Mouse (Mus musculus) heart, adult 11 months (tissue): ENCODE measurements at regions not wholly inside any gene's neighbourhood (a gene's known extent, or its start where the extent isn't known, plus 50 kb on each side); places are given as distances from the start of the nearest gene placed in this dataset.
A peak's percentile ranks its signal among the peaks of the same experiment; 100 is the strongest.

ENCODE experiments used
- DNase-seq: peaks from one replicate; pipeline ENCODE4 v3.0.0; 2022

DNA sequence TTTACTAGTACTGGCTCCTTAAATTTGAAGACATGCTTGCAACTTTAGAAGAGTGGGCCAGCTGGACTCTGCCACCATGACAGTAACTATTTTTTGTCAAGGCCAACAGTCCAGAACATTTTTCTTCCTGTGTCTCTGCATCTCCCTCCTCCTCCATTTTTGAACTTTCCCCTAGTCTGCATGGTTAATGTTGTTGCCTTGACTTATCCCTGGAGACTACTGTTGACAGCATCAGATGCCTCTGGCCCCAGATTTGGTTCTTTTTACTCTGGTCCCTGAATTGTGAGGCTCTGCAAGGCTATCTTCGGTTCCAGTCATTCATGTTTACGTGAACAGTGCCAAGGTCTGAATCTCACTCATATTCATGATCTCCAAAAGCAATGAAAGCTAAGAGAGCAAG is 724.4 kb upstream of the 2610301B20Rik start:
- DNase-seq, result peak; percentile 94

DNA sequence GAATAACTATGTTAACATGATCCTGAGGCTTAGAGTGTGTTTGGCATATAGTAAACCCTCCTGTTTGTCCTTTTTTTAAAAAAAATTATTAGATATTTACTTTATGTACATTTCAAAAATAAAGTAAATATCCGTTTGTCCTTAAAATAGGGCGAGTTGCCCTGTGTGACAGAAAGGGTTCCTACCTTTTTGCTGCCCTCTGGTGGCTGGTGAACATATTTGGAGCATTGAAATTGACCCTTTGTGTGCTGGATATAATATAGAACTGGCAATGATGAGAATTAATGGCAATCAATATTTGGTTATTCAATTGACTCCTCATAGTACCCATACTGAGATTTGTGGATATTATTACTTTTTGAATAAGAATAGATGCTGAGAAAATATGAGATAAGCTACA is 723.8 kb upstream of the 2610301B20Rik start:
- DNase-seq, result peak; percentile 29

DNA sequence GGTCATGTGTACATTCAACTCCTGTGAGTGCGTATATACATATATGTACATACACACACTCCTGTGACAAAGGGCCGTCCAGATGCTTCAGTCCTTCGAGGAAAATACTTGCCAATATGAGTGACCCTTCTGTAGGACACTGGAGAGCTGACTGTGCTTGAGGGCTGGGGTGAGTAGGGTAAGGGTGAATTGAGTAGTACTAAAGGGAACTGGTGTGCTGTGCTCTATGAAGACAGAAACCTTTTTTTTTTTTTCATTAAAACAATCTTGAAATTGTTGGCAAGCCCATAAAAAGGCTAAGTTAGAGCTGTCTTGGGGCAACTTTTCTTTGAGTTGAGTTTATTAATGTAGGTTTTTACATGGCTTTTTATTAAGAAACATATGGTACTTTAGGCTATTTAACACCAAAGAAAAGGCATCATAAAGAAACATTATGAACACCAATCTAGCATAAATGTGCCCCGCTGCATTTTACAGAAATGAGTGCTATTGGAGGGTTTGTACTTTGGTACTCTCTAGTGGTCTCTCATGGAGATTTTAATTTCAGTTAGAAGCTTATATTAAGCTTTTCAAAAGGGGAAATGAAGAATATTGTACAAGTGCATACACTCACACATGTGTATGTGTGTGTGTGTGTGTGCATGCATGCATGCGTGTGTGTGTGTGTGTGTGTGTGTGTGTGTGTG is 718.5 kb upstream of the 2610301B20Rik start:
- peak; percentile 22 for DNase-seq

DNA sequence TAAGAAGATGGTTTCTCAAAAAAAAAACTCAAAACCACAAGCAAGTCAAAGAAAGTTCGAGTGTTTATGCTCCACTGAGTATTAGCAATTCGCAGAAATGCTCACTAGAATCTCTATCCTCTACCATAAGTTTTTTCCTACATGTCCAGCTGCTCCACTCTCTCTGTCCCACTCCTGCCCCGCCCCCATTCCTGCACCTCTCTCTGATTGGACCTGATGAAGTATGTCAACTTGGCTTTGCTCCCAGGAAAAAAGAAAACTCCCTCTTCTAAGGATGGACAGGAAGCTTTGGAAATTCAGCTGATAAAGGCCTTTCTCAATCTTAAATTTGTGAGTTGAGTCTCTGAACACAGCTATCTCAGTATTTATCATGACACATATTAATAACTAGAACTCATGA is 684.4 kb upstream of the 2610301B20Rik start:
- DNase-seq, result peak; percentile 89

DNA sequence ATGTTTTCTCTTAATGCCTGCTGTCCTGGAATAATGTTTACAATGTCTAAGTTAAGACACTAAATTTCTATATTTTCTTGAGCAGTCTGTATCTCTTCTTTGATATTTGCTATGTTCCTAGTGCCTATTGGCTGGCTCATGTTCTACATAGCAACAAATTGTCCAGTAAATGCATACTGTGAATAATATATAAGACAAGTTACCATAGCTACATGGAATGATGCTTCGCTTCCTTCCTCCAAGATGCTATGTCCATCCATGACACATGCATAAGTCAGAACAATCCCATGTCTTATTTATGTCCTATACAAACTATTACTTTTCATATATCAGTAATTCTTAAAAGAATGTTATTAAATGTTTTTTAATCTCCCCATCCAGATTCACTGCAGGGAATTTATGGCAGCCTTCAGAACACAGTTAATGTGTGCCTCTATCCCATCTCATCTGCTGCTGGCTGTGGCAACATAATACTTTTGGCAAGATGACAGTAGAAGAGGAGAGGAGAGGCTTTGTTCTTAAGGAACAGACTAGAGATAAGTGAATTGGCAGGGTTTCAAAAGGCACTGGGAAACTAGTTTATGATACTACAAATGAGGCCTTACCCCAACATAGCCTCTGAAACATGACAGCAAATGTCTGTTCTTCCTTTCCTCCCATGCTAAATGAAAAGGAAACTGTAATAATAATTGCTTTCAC is 676.9 kb upstream of the 2610301B20Rik start:
- DNase-seq, result no peak

DNA sequence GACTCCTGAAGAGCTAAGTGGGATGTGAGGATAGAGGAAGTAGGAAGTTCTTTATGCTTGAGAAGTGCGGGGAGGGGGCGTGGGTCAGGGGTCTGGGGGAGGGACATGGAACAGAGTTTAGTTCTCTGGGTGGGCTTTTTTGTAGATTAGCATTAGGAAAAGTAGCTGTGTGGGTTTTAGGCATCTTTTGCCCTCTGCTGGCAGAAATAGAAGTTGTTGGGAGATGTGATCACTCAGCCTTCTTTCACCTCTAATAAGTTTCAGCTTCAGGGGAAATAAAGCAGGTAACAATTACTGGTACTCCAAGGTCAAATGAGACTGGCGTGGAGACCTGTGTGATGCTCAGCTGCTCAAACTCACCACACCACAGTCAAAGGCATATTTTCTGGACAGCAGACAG is 672.5 kb upstream of the 2610301B20Rik start:
- no peak for DNase-seq

DNA sequence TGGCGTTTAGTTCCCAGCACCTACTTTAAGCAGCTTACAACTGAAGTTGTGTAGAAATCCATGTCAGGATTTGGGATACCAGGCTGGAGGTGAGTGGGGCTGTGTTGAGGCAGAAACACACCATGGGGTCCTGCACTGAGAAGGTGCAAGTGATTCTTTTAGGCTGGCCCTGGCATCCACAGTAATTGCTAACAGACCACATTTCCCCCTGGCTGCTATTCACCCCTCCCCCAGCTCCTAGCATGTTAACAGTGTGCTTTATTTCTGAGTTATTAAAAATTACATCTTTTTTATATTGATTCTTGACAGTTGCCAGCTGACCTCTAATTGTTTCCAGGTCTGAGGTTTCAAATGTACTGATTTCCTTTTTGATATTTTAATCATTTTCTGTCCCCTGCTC is 670.1 kb upstream of the 2610301B20Rik start:
- peak; percentile 67 for DNase-seq

DNA sequence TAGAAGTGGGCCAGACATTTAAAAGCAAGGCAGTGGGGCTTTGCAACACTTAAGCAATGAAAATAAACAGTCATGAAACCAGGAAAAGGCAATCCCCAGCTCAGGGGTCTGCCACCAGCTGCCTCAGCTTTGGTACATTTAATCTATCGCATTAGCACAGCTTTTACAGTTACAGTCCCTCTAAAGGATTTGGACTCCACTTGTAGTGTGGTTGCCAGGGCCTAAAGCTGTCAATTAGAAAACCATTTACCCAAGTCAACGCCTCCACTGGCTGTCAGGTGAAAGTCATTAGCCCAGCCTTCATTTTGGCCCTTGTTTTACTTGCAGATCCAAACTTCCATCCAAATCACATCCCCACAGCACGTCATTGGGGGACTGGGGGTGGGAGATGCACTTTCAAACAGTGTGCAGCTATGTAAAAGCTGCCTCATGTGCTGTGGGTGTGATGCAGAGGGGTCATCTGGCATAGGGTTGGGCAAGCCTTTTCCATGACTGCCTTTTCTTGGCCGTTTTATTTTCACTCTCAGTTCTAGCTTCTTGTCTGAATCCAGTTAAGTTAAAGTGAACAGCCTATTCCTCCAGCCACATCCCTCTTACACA is 664.9 kb upstream of the 2610301B20Rik start:
- DNase-seq, result no peak

DNA sequence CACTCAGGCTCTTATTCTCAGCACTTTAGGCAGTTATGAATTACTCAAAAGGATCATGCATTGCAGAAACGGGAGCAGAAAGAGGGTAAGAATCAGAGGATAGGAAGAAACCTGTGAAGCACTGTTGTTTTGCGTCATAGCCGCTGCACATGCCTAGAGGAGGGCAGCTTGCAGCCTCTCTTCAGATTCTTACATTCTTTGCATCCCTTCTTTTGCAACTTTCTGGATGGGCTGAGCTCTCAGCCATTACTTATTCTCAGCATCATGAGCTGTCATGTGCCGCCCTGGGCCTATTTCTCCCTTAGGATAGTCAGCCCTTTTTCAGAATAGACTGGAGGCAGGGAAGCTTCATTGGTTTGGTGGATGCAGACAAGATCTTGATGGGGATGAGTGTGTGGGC is 663.0 kb upstream of the 2610301B20Rik start:
- no peak for DNase-seq

DNA sequence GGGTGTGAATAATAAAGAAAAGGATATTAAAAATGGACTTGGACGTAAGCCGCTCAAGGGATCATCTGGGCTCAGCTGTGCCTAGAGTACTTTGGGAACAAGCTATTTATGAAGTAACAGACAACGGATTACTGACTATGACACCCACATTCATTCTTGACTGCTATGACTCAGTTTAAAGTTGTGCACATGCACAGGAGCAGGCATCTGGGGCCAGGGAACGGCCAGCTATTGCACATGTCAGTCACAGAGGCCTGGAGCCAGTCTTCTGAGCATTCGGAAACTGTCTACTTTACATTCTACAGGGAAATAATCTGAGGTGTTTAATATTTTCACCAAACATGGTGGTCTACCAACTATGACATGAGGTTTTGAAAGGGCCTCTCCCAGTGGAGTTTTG is 639.0 kb upstream of the 2610301B20Rik start:
- DNase-seq, result peak; percentile 90

DNA sequence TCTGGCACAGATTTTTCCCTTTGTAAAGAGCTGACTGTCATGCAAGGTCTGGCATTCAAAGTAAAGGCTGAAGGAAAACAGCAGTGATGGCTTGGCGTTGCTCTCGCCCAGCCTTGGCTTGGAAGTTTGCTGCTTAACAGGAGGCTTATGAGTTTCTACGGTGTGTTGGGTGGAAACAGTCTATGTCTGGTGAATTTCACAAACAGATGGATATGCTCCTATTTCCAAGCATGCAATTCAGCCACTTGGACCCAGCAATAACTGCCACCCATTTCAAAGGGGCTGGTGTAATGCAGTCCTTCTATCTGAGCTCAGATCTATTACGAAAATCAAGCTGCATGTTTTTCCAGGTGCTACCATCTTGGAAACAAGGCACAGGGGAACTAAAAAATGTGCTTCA is 632.2 kb upstream of the 2610301B20Rik start:
- DNase-seq, result no peak

DNA sequence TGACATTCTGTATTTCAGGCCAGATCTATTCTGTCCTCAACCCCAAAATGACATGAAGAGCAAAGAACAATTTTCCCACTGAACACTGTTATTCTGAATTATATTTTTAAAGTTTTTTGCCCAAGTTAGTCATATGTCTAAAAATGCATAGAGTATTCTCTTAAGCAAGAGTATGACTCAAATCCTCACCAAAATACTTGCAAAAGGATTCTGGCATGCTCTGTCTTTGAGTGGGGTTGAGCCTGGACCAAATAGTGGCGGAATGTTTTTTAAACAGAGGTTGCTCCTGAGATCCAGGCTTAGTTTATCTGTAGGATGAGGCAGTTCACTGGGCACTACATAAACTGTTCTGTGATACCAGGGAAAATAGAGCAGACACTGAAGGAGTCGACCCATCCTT is 631.4 kb upstream of the 2610301B20Rik start:
- no peak for DNase-seq

DNA sequence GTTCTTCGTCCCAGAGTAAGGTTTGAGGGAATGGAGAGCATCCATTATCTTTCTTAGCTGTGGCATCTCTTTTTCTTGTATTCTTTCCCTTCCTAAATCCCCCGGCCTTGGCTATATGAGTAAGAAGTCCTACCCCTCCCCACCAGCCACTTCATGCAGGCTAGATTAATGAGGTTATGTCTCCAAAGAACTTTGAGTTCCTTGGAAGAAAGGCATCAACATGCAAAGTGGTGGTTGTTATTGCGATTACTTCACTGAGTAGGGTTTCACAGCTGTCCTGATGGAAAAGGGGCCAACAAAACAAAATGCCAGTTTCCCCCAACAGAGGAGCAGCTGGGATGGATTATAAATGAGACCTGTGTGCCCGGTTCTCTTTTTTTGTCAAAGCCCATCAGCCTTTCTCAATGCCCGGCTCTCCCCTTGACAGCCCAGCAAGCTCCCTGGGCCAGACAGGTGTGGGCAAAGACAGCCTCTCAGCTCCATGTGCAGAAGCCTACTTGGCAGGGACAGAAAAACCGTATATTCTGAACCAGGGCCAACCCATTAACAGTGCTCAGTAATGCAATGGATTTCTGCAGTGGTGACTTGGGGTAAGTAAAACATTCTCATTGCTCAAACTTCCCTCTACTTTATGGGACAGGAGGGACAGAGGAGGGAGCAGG is 620.1 kb upstream of the 2610301B20Rik start:
- DNase-seq, result no peak

DNA sequence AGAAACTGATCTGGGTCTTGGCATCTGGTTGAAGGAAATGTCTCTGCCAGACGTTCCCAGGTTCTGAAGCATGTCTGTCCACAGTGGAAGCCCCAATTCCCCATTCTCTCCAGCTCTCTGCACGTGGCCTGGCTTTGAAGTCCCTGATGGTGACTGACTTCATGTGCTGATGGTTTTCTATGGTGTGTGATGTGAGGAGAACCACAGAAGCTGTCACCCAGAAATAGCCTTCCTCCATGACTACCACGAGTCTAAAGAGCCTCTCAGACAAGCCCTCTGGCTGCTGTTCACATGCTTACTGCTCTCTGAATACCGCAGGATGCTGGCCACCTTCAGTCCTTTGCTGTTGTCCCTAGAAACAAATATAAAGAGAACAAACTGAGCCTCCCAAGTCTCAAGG is 616.8 kb upstream of the 2610301B20Rik start:
- no peak for DNase-seq

DNA sequence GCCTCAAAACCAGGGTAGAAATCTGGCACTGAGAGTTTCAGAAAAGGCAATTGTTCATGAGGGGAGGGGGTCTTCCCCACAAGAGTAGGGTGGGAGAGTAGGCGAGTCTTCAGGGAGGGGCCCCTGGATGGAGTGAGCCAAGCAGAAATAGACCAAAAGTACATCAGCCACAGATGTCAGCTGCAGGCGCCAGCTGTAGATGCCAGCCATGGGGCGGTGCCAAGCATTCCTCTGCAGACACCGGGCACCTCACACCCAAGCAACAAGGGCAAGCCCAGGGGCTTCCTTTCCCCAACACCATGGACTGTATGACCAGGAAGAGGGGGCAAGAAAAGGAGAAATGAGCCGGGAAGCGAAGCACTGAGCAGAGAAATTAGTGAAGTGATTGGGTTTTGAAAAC is 613.9 kb upstream of the 2610301B20Rik start:
- DNase-seq, result no peak

DNA sequence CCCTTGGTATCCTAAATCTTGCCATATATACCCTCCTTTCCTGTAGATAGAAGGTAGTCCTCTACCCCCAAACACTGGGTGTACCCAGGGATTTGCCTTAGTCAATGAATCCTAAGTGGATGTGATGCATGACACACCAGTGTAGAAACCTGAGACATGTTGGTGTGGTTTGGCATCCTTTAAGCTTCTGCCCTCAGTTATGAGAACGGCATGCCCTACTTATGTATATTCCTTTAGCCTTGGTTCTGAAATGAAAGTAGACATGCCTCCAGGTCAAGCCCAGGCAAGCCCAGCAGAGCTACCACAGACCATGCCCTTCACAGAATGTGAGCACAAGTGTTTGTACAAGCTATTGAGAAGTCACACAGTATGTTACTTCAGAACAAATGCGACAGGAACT is 608.4 kb upstream of the 2610301B20Rik start:
- no peak for DNase-seq

DNA sequence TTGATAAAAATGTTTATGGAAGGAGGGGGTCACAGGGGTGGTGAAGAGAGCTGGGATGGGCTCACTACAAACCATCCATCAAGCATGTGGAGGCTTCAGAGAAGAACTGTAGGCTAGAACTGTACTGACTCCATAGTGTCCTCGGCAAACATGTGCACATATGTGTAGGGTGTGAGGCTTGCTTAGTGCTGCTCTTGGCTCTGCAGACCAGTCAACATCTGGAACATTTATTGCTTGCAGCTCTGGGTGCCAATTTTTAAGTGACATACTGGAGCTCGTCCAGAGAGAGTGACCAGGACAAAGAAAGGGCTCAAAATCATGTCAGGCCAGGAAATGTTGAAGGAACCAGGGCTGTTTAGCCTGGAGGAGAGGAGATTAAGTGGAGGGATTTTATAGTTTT is 588.7 kb upstream of the 2610301B20Rik start:
- DNase-seq, result no peak

DNA sequence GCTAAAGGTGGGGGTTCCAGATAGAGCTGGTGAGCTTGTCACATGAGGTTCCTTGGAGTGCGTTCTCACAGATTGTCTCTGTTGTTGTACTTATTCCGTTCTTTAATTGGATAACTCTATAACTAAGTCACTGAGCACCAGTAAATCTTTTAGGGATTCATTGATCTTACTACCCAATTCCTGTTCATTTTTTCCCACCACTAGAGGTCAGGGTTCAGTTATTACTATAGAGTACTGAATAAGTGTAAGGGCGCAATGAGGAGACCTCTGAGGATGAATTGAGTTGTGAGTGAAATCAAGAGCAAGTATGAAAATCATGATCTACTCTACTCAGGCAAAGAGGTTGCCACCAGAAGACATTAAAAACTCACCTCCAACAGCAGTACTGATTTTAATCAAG is 584.0 kb upstream of the 2610301B20Rik start:
- no peak for DNase-seq

DNA sequence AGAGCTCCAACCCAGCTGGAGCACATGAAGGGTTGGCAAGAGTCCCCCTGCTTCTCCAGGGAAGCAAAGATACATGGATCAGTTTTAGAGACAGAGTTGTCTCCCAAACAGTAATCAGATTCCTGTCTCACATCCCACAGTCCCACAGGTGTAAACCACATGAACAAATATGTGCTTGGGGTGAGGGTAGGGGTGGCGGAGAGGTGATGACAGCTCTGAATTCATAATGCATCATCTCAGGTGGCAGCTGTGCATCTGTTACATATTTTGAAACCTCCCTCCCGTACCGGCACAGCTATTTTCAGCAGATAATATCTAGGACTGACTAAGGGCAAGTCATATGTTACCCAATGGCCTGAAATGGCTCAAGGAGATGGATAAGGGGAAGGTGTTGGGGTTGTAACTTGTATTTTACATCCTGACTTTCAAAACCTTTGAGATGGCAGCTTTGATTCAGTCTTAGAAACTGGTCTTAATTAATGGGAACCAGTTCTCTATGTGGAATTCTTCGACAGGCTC is 579.2 kb upstream of the 2610301B20Rik start:
- DNase-seq, result peak; percentile 83

DNA sequence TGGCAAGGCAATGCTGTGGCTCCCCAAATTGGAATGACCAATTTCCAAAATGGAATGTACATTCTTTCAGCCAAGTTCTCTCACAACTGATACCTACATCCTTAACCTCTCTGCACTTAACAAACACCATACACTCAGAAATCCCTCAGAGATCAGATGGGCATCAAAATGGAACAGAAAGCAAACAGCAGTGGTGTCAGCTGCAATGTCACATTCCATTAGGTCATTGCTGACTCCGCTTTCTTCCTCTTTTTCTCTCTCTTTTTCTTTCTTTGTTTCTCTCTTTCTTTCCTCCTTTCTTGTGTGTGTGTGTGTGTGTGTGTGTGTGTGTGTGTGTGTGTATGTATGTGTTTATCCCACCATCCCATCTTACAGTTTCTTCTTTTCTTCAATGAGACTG is 578.1 kb upstream of the 2610301B20Rik start:
- peak; percentile 40 for DNase-seq

DNA sequence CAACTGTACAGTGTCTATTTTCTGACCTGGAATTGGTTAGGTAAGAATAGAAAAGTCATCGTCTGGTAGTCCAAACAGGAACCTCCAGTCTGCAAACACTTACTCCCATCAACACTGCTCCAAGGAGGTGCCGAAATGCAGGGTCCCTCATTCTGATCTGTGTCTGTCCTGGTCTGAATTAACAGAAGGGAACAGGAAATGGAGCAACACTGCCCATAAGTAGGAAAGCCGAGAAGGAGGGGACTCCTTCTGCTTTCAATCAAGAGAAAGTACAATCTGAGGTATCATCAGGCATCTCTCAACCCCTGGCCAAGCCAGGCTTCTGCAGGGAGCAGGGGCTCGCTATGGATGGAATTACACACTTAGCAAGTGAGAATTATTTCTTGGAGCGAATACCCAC is 562.4 kb upstream of the 2610301B20Rik start:
- no peak for DNase-seq

DNA sequence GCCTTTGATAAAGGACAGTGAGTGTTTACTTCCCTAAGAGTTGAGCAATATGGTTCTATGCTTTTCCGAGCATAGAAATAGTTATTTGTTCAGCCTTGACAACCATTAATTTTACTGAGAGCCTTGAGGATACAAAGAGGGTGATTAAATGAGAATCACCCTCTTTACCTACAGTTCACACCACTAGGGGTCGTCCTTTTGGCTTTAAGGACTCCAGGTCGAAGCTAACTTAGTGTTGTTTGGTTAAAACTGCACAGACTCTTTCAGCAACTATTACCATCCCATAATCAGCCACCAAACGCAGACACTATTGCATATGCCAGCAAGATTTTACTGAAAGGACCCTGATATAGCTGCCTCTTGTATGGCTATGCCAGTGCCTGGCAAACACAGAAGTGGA is 559.2 kb upstream of the 2610301B20Rik start:
- no peak for DNase-seq

DNA sequence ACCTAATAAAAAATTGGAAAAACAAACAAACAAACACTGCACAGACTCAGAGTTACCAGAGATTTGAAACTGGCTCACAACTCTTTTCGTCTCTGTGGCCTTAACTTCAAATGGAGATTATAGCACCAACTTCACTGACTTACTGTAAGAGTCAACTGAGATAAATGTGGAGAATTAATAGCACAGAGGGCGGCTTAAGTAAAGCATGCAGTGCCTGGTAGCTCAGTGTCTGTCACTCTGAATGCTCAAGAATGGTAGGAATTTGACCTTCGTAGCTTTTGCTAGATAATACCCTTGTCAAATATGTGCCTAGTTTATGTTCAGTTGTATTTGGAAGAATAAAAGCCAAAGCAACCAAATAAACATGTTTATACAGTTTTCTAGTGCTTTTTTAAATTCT is 558.4 kb upstream of the 2610301B20Rik start:
- no peak for DNase-seq

DNA sequence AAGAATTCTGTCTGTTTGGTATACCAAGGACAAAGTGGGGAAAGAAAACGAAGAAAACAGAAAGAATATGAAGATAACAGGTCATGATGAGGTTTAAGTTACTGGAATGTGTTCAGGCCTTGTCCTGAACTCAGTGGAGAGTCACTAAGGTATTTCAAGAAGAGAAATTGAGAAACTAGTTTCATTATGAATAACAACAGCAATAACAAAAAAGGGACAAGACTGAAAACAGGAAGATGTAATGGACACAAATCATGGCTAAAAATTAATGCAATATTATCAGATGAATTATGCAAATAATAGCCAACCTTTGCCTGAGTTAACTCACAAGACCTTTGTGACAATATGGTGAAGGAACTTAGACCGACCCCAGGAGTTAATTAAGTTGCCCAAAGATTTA is 530.2 kb upstream of the 2610301B20Rik start:
- no peak for DNase-seq
